Mouse (Mus musculus) embryonic facial prominence, embryonic 12.5 days (tissue): ENCODE measurements at regions not wholly inside any gene's neighbourhood (a gene's known extent, or its start where the extent isn't known, plus 50 kb on each side); places are given as distances from the start of the nearest gene placed in this dataset.

Experiments
- ATAC-seq: fragments of 200-750 bp; cut with Nextera tagmentation; 2 replicates; pipeline ENCODE4 v1.8.0; 2017; ENCODE audit not compliant: insufficient number of reproducible peaks, insufficient read depth, low FRiP score, low TSS enrichment
- H3K27ac ChIP-seq: fragments of 300-500 bp; sonication (generic); 2 replicates; pipeline ENCODE4 v1.5.1; 2016; ENCODE audit warnings: mild to moderate bottlenecking
- H3K27me3 ChIP-seq: fragments of 300-500 bp; sonication (generic); 2 replicates; pipeline ENCODE4 v1.6.1; 2016; ENCODE audit warnings: mild to moderate bottlenecking, moderate library complexity
- H3K36me3 ChIP-seq: fragments of 300-500 bp; sonication (generic); 2 replicates; pipeline ENCODE4 v1.6.1; 2016; ENCODE audit warnings: mild to moderate bottlenecking
- H3K4me1 ChIP-seq: fragments of 300-500 bp; sonication (generic); 2 replicates; pipeline ENCODE4 v1.6.1; 2016
- H3K4me2 ChIP-seq: fragments of 300-500 bp; sonication (generic); replicated peaks from 2 replicates; pipeline ENCODE4 v1.6.1; 2016; ENCODE audit warnings: mild to moderate bottlenecking, moderate library complexity
- H3K4me3 ChIP-seq: fragments of 300-500 bp; sonication (generic); 2 replicates; pipeline ENCODE4 v1.5.1; 2016; ENCODE audit warnings: mild to moderate bottlenecking
- H3K9ac ChIP-seq: fragments of 300-500 bp; sonication (generic); 2 replicates; pipeline ENCODE4 v1.6.1; 2016; ENCODE audit warnings: mild to moderate bottlenecking, moderate library complexity
- H3K9me3 ChIP-seq: fragments of 300-500 bp; sonication (generic); 2 replicates; pipeline ENCODE4 v1.6.1; 2016; ENCODE audit warnings: mild to moderate bottlenecking, moderate library complexity
- WGBS: fragments of 180-500 bp; shearing (Covaris S2); methylation state at CpG from one replicate; pipeline ENCODE4 v1.1.7; 2016; 5-methylcytosine and 5-hydroxymethylcytosine counted together

DNA sequence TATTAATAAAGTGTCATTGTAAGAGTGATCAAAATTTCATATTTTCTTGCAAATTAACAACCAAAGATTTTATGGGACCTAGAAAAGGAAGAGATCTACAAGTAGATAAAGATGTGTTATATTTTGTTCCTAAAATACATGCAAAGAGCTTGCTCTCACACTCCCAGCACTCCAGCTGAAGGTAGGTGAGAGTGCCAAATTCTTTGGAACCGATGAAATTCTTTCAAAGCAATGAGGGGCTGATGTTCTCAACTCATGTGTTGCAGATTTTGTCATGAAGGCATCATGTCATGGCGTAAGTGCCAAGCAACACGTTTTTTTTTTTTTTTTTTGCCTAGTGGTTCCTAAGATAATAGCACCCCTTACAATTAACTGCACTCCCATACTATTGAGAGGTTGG lies 573.8 kb downstream of the Hsfy2 start:
- ATAC-seq = no peak
- 68% methylated on average over 3 of the region's 3 CpGs for whole genome bisulfite sequencing

More for the DNA sequence above, 573.8 kb downstream of the Hsfy2 start:
- no peaks in the 10 kb centered on the region for H3K4me1 ChIP-seq
- H3K4me3 ChIP-seq = no peak overlapping the region
- H3K9me3 ChIP-seq = no peaks in the 10 kb centered on the region
- no peak overlapping the region for H3K4me2 ChIP-seq
- no peaks in the 10 kb centered on the region for H3K36me3 ChIP-seq
- H3K9ac ChIP-seq = no peak overlapping the region
- H3K27ac ChIP-seq = no peak overlapping the region
- H3K27me3 ChIP-seq = no peaks in the 10 kb centered on the region
